Comparison of ENCODE assay signal across 19 mouse cellular contexts in the genomic region with DNA sequence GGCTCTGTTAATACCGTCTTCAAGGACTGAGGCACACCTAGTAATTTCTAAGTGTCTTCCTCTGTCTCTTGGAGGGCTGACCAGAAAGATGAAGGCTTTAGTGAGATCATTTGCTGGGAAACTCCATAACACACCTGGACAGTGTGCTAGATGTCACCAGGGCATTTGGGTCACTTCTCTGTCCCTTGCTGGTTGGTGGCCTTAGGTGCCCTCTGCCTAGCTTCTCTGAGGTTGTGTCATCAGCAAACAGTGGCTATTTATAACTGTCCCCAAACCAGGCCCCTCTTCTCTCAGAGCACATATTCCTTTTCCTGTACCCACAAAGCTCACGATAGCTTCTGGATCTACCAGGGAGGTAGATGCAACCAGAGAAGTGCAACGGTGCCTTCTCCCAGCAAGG.
"Had no signal": no experiment of that assay in that cellular context is flagged by ENCODE, and none has a peak within 500 bp of the region (broad histone marks: within the 10 kb centered on the region; RNA-seq: fewer than 3 reads in every experiment).

No protein-coding gene starts in this region.

- H3K36me3 ChIP-seq: liver, embryonic 15.5 days; lung, embryonic 15.5 days; midbrain, embryonic 13.5 days; midbrain, embryonic 15.5 days; neural tube, embryonic 12.5 days; stomach, embryonic 15.5 days had no signal

- H3K27me3 ChIP-seq: liver, embryonic 15.5 days; lung, embryonic 15.5 days; midbrain, embryonic 13.5 days; midbrain, embryonic 15.5 days; neural tube, embryonic 12.5 days; stomach, embryonic 15.5 days had no signal

- H3K9ac ChIP-seq: liver, embryonic 15.5 days; lung, embryonic 15.5 days; midbrain, embryonic 13.5 days; midbrain, embryonic 15.5 days; neural tube, embryonic 12.5 days; stomach, embryonic 15.5 days had no signal

- ATAC-seq: lung, postnatal 0 days; midbrain, embryonic 13.5 days; midbrain, embryonic 15.5 days had no signal

- H3K9me3 ChIP-seq: liver, embryonic 15.5 days; lung, embryonic 15.5 days; midbrain, embryonic 13.5 days; midbrain, embryonic 15.5 days; neural tube, embryonic 12.5 days; stomach, embryonic 15.5 days had no signal

- H3K4me1 ChIP-seq: liver, embryonic 15.5 days; lung, embryonic 15.5 days; megakaryocyte, embryonic 14.5 days; neural tube, embryonic 12.5 days; stomach, embryonic 15.5 days had no signal

- H3K4me2 ChIP-seq: liver, embryonic 15.5 days; lung, embryonic 15.5 days; midbrain, embryonic 11.5 days; midbrain, embryonic 13.5 days; midbrain, embryonic 15.5 days; neural tube, embryonic 12.5 days; stomach, embryonic 15.5 days had no signal

- DNase-seq: lung, adult 2 months; lung, postnatal 14 days; lung, postnatal 36 days; right cerebral cortex, postnatal 14 days; spleen, adult 18-20 months; thymus, adult 2 months; thymus, postnatal 25 days; thymus, postnatal 4 days had no signal

- H3K4me3 ChIP-seq: liver, embryonic 15.5 days; lung, embryonic 15.5 days; megakaryocyte, embryonic 14.5 days; midbrain, embryonic 13.5 days; midbrain, embryonic 15.5 days; neural tube, embryonic 12.5 days; stomach, embryonic 15.5 days had no signal

- H3K27ac ChIP-seq: liver, embryonic 15.5 days; lung, embryonic 15.5 days; macrophage; midbrain, embryonic 13.5 days; midbrain, embryonic 15.5 days; neural tube, embryonic 12.5 days; stomach, embryonic 15.5 days; stomach, postnatal 0 days had no signal
